Mouse (Mus musculus) MEL (cell line): ENCODE results near the gene As3mt. TPM values are rescaled to one million over a fixed set of nuclear protein-coding genes. Genes with fewer than 3 reads are reported as not detected.
"Not testable (repeated sequence)": the region's sequence is repeated elsewhere in the genome, so short reads cannot be mapped to it uniquely, and the experiment has no call there.

Experiments used
- DNase-seq: peaks from one replicate; pipeline ENCODE4 v3.0.0; 2011; ENCODE audit warnings: low read depth, low spot score
- H3K27ac ChIP-seq: 2 replicates; pipeline ENCODE4 v1.5.1; 2012; ENCODE audit warnings: low read depth, mild to moderate bottlenecking, control low read depth, low read length, moderate library complexity; ENCODE audit not compliant: control insufficient read depth
- H3K27me3 ChIP-seq, 2 experiments: fragments of 150-350 bp in 1 of 2; sonication (generic) in 1 of 2; 2 replicates each; pipeline ENCODE4 v1.6.1; 2012; ENCODE audit warnings: low read length in 2 of 2, mild to moderate bottlenecking in 2 of 2, improper control_type of control experiment in 1 of 2, moderate library complexity in 1 of 2; ENCODE audit not compliant: insufficient read depth in 2 of 2, control insufficient read depth in 1 of 2
- H3K36me3 ChIP-seq, 2 experiments: 2 replicates each; pipeline ENCODE4 v1.6.1; 2012 to 2014; ENCODE audit warnings: low read length in 2 of 2, improper control_type of control experiment in 1 of 2, inconsistent platforms in 1 of 2, mild to moderate bottlenecking in 1 of 2; ENCODE audit not compliant: insufficient read depth in 2 of 2, control insufficient read depth in 1 of 2
- H3K4me1 ChIP-seq, 2 experiments: fragments of 150-350 bp in 1 of 2; sonication (generic) in 1 of 2; 2 replicates each; pipeline ENCODE4 v1.6.1; 2012; ENCODE audit warnings: low read length in 2 of 2, improper control_type of control experiment in 1 of 2, mild to moderate bottlenecking in 1 of 2; ENCODE audit not compliant: insufficient read depth in 2 of 2, control insufficient read depth in 1 of 2
- H3K4me3 ChIP-seq, 2 experiments: fragments of 150-350 bp in 1 of 2; sonication (generic) in 1 of 2; 2 replicates each; pipeline ENCODE4 v1.5.1; 2012; ENCODE audit warnings: low read depth in 2 of 2, low read length in 2 of 2, mild to moderate bottlenecking in 2 of 2, moderate library complexity in 2 of 2, control low read depth in 1 of 2, improper control_type of control experiment in 1 of 2; ENCODE audit not compliant: control insufficient read depth in 1 of 2, insufficient read depth in 1 of 2
- H3K79me2 ChIP-seq: 2 replicates; pipeline ENCODE4 v1.6.1; 2012; ENCODE audit warnings: mild to moderate bottlenecking, low read length, moderate library complexity; ENCODE audit not compliant: control insufficient read depth, poor library complexity, insufficient read depth
- H3K9ac ChIP-seq: 2 replicates; pipeline ENCODE4 v1.6.1; 2012; ENCODE audit warnings: low read depth, mild to moderate bottlenecking, control low read depth, low read length, moderate library complexity; ENCODE audit not compliant: control insufficient read depth, poor library complexity, severe bottlenecking
- H3K9me3 ChIP-seq: fragments of 150-350 bp; sonication (generic); replicated peaks from 2 replicates; pipeline ENCODE4 v1.6.1; 2012; ENCODE audit warnings: mild to moderate bottlenecking, low read length, improper control_type of control experiment, moderate library complexity; ENCODE audit not compliant: insufficient read depth
- BHLHE40 ChIP-seq: IDR thresholded peaks from 2 replicates; pipeline ENCODE4 v1.6.1; 2012; ENCODE audit warnings: low read depth, mild to moderate bottlenecking, inconsistent platforms, low read length, improper control_type of control experiment, borderline replicate concordance
- CHD2 ChIP-seq: IDR thresholded peaks from 2 replicates; pipeline ENCODE4 v1.6.1; 2011; ENCODE audit warnings: low read length, improper control_type of control experiment
- CTCF ChIP-seq, 3 experiments: IDR thresholded peaks in 2 of 3; conservative IDR thresholded peaks in 1 of 3; 2 replicates each; pipeline ENCODE4 v1.5.1; 2011 to 2012; ENCODE audit warnings: low read length in 3 of 3, low read depth in 2 of 3, mild to moderate bottlenecking in 2 of 3, improper control_type of control experiment in 1 of 3, inconsistent platforms in 1 of 3, mixed read lengths in 1 of 3, moderate library complexity in 1 of 3; ENCODE audit not compliant: control insufficient read depth in 1 of 3, insufficient read depth in 1 of 3, poor library complexity in 1 of 3, severe bottlenecking in 1 of 3
- E2F4 ChIP-seq: IDR thresholded peaks from 2 replicates; pipeline ENCODE4 v1.6.1; 2011; ENCODE audit warnings: low read depth, low read length, improper control_type of control experiment, borderline replicate concordance
- GATA1 ChIP-seq: IDR thresholded peaks from 2 replicates; pipeline ENCODE4 v1.6.1; 2011; ENCODE audit warnings: low read depth, low read length, improper control_type of control experiment
- MEF2A ChIP-seq: IDR thresholded peaks from 2 replicates; pipeline ENCODE4 v1.6.1; 2014; ENCODE audit warnings: low read depth, mild to moderate bottlenecking, inconsistent platforms, low read length, improper control_type of control experiment; ENCODE audit not compliant: poor library complexity, insufficient replicate concordance, severe bottlenecking; ENCODE audit errors: extremely low read depth
- MYB ChIP-seq: IDR thresholded peaks from 2 replicates; pipeline ENCODE4 v1.6.1; 2011; ENCODE audit warnings: mild to moderate bottlenecking, low read depth, low read length, improper control_type of control experiment
- MYC ChIP-seq: IDR thresholded peaks from 2 replicates; pipeline ENCODE4 v1.6.1; 2011; ENCODE audit warnings: low read depth, mild to moderate bottlenecking, low read length, improper control_type of control experiment, moderate library complexity
- NRF1 ChIP-seq: IDR thresholded peaks from 2 replicates; pipeline ENCODE4 v1.6.1; 2014; ENCODE audit warnings: low read depth, mild to moderate bottlenecking, inconsistent platforms, low read length, improper control_type of control experiment, moderate library complexity; ENCODE audit not compliant: poor library complexity, insufficient read depth, severe bottlenecking
- POLR2A ChIP-seq, 2 experiments: IDR thresholded peaks; 2 replicates each; pipeline ENCODE4 v1.6.1; 2011 to 2012; ENCODE audit warnings: low read length in 2 of 2, mild to moderate bottlenecking in 2 of 2, control low read depth in 1 of 2, improper control_type of control experiment in 1 of 2, low read depth in 1 of 2, moderate library complexity in 1 of 2; ENCODE audit not compliant: control insufficient read depth in 1 of 2, insufficient read depth in 1 of 2, poor library complexity in 1 of 2
- POLR2AphosphoS2 ChIP-seq: IDR thresholded peaks from 2 replicates; pipeline ENCODE4 v1.6.1; 2011; ENCODE audit warnings: low read length, improper control_type of control experiment
- RAD21 ChIP-seq: IDR thresholded peaks from 2 replicates; pipeline ENCODE4 v1.6.1; 2011; ENCODE audit warnings: mild to moderate bottlenecking, low read depth, low read length, improper control_type of control experiment
- SMC3 ChIP-seq: IDR thresholded peaks from 2 replicates; pipeline ENCODE4 v1.6.1; 2011; ENCODE audit warnings: low read depth, low read length, improper control_type of control experiment
- ZC3H11A ChIP-seq: IDR thresholded peaks from 2 replicates; pipeline ENCODE4 v1.6.1; 2012; ENCODE audit warnings: low read depth, mild to moderate bottlenecking, inconsistent platforms, low read length, improper control_type of control experiment
- ZNF384 ChIP-seq: IDR thresholded peaks from 2 replicates; pipeline ENCODE4 v1.6.1; 2012; ENCODE audit warnings: low read depth, mild to moderate bottlenecking, inconsistent platforms, low read length, improper control_type of control experiment
- polyA plus RNA-seq, 2 experiments: library from polyadenylated mRNA; stranded (reverse) in 1 of 2; unstranded in 1 of 2; fragments of >175 nt in 1 of 2; fragments of >200 nt in 1 of 2; gene quantifications; 2 replicates each; pipeline versions ENCODE4 v1.2.1 to v1.2.4; 2012; ENCODE audit warnings: low replicate concordance in 2 of 2, low read depth in 1 of 2; ENCODE audit not compliant: insufficient read length in 2 of 2, insufficient read depth in 1 of 2, missing spikeins in 1 of 2
- total RNA-seq: library from RNA; depleted of rRNA; stranded (reverse); fragments of 300-350 nt; gene quantifications from 2 replicates; pipeline ENCODE4 v1.2.3, GENCODE M21; 2012

As3mt gene
- total and polyA plus RNA-seq, 3 experiments, result 17.0 to 52.2 TPM; not detected in 1

GRCm38 (mm10) chr19:46731351-46731750 lies 24.1 kb downstream of the As3mt start:
- Histone ChIP-seq H3K27me3 (no peaks in the 10 kb centered on the region), H3K36me3 (peaks cover 0 to 18% of the 10 kb centered on the region in 2 experiments; a peak in 2 of 4 replicates), H3K79me2 (no peaks in the 10 kb centered on the region), H3K4me1 (peaks cover 10 to 22% of the 10 kb centered on the region in 2 experiments), H3K27ac (no peak overlapping the region), H3K9ac (no peak overlapping the region), H3K9me3 (no peaks in the 10 kb centered on the region), H3K4me3 (no peak overlapping the region)
- TF ChIP-seq MYB, result no peak
- no peak for TF ChIP-seq E2F4
- no peak for TF ChIP-seq MEF2A
- TF ChIP-seq NRF1, result no peak
- TF ChIP-seq CHD2, result no peak
- TF ChIP-seq MYC, result no peak
- TF ChIP-seq POLR2AphosphoS2, result no peak
- TF ChIP-seq BHLHE40, result no peak
- TF ChIP-seq GATA1, result no peak
- DNase-seq, result no peak

DNA sequence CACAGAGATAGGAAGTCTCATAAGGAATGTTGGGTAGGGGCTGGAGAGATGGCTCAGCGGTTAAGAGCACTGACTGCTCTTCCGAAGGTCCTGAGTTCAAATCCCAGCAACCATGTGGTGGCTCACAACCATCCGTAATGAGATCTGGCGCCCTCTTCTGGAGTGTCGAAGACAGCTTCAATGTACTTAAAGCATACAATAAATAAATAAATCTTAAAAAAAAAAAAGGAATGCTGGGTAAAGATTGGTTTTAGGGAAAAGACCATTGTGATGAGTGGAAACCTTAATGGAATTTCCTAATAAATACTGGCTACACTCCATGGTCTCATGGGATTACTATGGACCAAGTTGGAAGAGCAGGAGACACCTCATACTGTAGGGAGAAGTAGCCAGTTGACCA lies 25.4 kb downstream of the As3mt start:
- peak; percentile 38 for DNase-seq
- H3K4me1 ChIP-seq, result peaks cover 6 to 14% of the 10 kb centered on the region in 2 experiments
- H3K79me2 ChIP-seq, result not testable (repeated sequence)
- TF ChIP-seq CTCF (IDR thresholded peaks at IDR 0.05 in 2 of 3, conservative IDR thresholded peaks at IDR 0.05 in 1 of 3; ENCODE audit: control insufficient read depth in 1 of 3, insufficient read depth in 1 of 3, low read depth in 2 of 3, low read length in 3 of 3, poor library complexity in 1 of 3, severe bottlenecking in 1 of 3), result peak; percentile 1 to 32 (median 29); a peak in 4 of 6 replicates
- TF ChIP-seq RAD21, result peak; percentile 12
- TF ChIP-seq ZNF384, result 0 out of 2 replicates have a peak, but pooled peaks have one; percentile 40
- TF ChIP-seq SMC3, result peak; percentile 48
- peak; percentile 7; the same call in 1 of the 2 replicates for TF ChIP-seq ZC3H11A
- TF ChIP-seq, all 39 proteins: peak for 5; not testable (repeated sequence) for 34
- H3K36me3 ChIP-seq, result peaks cover 0 to 11% of the 10 kb centered on the region in 2 experiments; a peak in 2 of 4 replicates
- not testable (repeated sequence) for H3K27me3 ChIP-seq, H3K27ac ChIP-seq, H3K9ac ChIP-seq, H3K9me3 ChIP-seq, H3K4me3 ChIP-seq

GRCm38 (mm10) chr19:46733626-46734025 lies 26.4 kb downstream of the As3mt start:
- no peaks in the 10 kb centered on the region for H3K9me3 ChIP-seq
- no peak for DNase-seq
- TF ChIP-seq CHD2, result no peak
- TF ChIP-seq POLR2A (IDR thresholded peaks at IDR 0.05; ENCODE audit: control insufficient read depth in 1 of 2, insufficient read depth in 1 of 2, low read depth in 1 of 2, low read length in 2 of 2, poor library complexity in 1 of 2), result no peak
- H3K9ac ChIP-seq, result no peak overlapping the region
- no peaks in the 10 kb centered on the region for H3K79me2 ChIP-seq
- no peak overlapping the region for H3K4me3 ChIP-seq
- H3K4me1 ChIP-seq, result 0 out of 4 replicates have a peak, but pooled peaks cover under 1 to 5% of the 10 kb centered on the region in 2 experiments
- H3K27ac ChIP-seq, result no peak overlapping the region
- H3K27me3 ChIP-seq, result no peaks in the 10 kb centered on the region
- H3K36me3 ChIP-seq, result peaks cover 0 to under 1% of the 10 kb centered on the region in 2 experiments; a peak in 2 of 4 replicates
